Mouse (Mus musculus) adrenal gland, postnatal 0 days (tissue): ENCODE measurements around the gene Ispd. TPM values are rescaled to one million over a fixed set of nuclear protein-coding genes. Genes with fewer than 3 reads are reported as not detected.

ENCODE experiments used
- polyA plus RNA-seq: library from polyadenylated mRNA; unstranded; fragments of >200 nt; fragmentation: Nextera tagmentation; extraction: Ambion mirVana; gene quantifications from 2 replicates; pipeline ENCODE4 v1.2.1, GENCODE M21; 2015

Ispd gene
- polyA plus RNA-seq = 9.2 and 11.0 TPM in 2 replicates

DNA sequence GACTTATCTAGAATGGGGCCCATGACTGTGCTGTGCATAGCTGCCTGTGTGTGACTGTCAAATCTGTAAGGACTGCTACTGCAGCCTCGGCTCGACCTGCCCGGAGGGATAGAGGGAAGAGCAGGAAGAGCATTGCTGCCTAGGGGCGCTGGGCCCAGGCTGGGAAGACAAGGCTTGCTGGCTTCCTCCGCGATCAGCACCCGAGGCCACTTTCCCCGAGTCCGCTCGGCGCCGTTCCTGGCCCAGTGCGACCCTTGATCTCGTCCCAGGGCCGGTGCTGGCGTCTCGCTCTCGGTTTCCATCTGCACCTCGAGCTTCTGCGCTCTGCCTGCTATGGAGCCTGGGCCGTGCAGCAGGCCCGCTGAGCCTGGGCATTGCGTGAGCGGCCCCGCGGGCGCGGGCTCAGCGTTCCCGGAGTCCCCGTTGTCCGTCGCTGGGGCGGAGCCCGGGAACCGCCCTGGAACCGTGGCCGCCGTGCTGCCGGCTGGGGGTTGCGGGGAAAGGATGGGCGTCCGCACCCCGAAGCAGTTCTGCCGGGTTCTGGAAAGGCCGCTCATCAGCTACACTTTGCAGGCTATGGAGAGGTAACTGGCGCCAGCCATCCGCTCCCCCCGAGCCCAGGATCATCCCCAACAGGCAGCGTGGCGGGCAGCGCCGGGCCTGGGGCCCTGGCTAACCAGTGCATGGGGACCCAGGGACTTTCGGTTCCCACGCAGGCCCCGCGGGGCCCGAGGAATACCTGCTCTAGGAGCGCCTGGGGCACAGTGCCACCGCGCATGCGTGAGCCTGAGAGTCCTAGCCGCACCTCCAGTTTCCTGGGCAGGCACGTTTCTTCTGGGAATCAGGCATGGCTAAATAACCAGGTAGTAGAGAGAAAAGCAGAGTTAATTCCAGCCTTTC lies at the start of gene Ispd, which contains the start of gene D630036H23Rik:
TSS of gene Ispd (plus strand) at position 10 of the 900 bp plus-strand sequence.
TSS of gene D630036H23Rik (minus strand) at position 741 of the 900 bp plus-strand sequence.

Other genes starting within 250 kb of the Ispd start
- 28.4 and 35.7 TPM in 2 replicates for gene Ankmy2, start 224.3 kb upstream of the Ispd start, polyA plus RNA-seq
- gene Bzw2, start 223.4 kb upstream of the Ispd start, polyA plus RNA-seq = 57.0 and 65.1 TPM in 2 replicates
- not detected in 2 replicates for gene Lrrc72, start 128.1 kb upstream of the Ispd start, polyA plus RNA-seq
- gene Sostdc1, start 67.3 kb upstream of the Ispd start, polyA plus RNA-seq = 12.3 and 35.9 TPM in 2 replicates
- gene D630036H23Rik, start 731 bp downstream of the Ispd start, polyA plus RNA-seq = 1.9 and 3.2 TPM in 2 replicates